Mouse (Mus musculus): ENCODE measurements at regions not wholly inside any gene's neighbourhood (a gene's known extent, or its start where the extent isn't known, plus 50 kb on each side); places are given as distances from the start of the nearest gene placed in this dataset.

DNA sequence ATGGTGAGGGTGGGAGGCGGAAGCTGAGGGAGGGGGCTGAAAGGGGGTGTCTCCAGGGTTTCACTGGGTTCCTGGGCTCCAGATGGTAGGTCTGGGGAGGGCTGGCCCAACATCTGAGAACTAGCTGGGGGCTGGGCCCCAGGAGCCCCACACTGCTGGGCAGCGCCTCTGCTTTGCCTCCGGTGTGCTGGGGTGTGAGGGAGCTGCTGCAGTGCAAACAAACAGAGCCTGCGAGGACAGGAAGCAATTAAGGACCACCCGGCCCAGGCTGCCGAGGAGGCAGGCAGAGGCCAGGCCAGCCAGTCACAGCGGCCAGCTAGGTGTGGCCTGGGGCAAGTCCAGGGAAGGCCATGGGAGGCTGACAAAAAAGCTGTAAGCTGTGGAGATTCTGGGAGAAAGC, 82.3 kb downstream of the Efnb1 start:
- WGBS, result 40% methylated on average over 7 of the region's 7 CpGs

GRCm38 (mm10) chrX:99216633-99217459, 80.9 kb downstream of the Efnb1 start:
- Histone ChIP-seq H3K9me3 (ENCODE audit: control insufficient read depth, low read length) (no peaks in the 10 kb centered on the region), H3K4me2 (ENCODE audit: low read depth, low read length) (peak overlapping the region; percentile 65), H3K27me3 (ENCODE audit: control insufficient read depth, insufficient read depth, low read depth, low read length) (peaks cover 2% of the 10 kb centered on the region; the same call in 1 of the 2 replicates), H3K36me3 (ENCODE audit: control insufficient read depth, insufficient read depth, low read length) (no peaks in the 10 kb centered on the region), H3K4me1 (replicated peaks; ENCODE audit: control insufficient read depth, insufficient read depth, low read length) (peaks cover 22% of the 10 kb centered on the region), H3K27ac (ENCODE audit: low read length) (peak overlapping the region; percentile 75), H3K9ac (ENCODE audit: low read length) (peak overlapping the region; percentile 75), H3K4me3 (ENCODE audit: low read length) (peak overlapping the region; percentile 44)
- WGBS, result 13% methylated on average over 42 of the region's 60 CpGs
- peak; percentile 81 for ATAC-seq (ENCODE audit: low read depth)

More for the DNA sequence above, 82.3 kb downstream of the Efnb1 start:
- Histone ChIP-seq H3K9me3 (ENCODE audit: control insufficient read depth, low read length) (no peaks in the 10 kb centered on the region), H3K27ac (ENCODE audit: low read length) (no peak overlapping the region), H3K4me3 (ENCODE audit: low read length) (no peak overlapping the region), H3K9ac (ENCODE audit: low read length) (no peak overlapping the region), H3K27me3 (ENCODE audit: control insufficient read depth, insufficient read depth, low read depth, low read length) (peaks cover 2% of the 10 kb centered on the region; the same call in 1 of the 2 replicates), H3K36me3 (ENCODE audit: control insufficient read depth, insufficient read depth, low read length) (no peaks in the 10 kb centered on the region), H3K4me1 (replicated peaks; ENCODE audit: control insufficient read depth, insufficient read depth, low read length) (peaks cover 22% of the 10 kb centered on the region), H3K4me2 (ENCODE audit: low read depth, low read length) (no peak overlapping the region)
- 0 out of 2 replicates have a peak, but pooled peaks have one; percentile 5 for ATAC-seq (ENCODE audit: low read depth)

- WGBS, result 58% methylated on average over 5 of the region's 5 CpGs
- peak overlapping the region; percentile 65 for H3K4me2 ChIP-seq (ENCODE audit: low read depth, low read length)
- peaks cover 22% of the 10 kb centered on the region for H3K4me1 ChIP-seq (replicated peaks; ENCODE audit: control insufficient read depth, insufficient read depth, low read length)
- H3K27me3 ChIP-seq (ENCODE audit: control insufficient read depth, insufficient read depth, low read depth, low read length), result peaks cover 2% of the 10 kb centered on the region; the same call in 1 of the 2 replicates
- H3K36me3 ChIP-seq (ENCODE audit: control insufficient read depth, insufficient read depth, low read length), result no peaks in the 10 kb centered on the region
- no peak overlapping the region for H3K4me3 ChIP-seq (ENCODE audit: low read length)
- no peaks in the 10 kb centered on the region for H3K9me3 ChIP-seq (ENCODE audit: control insufficient read depth, low read length)
- H3K27ac ChIP-seq (ENCODE audit: low read length), result peak overlapping the region; percentile 75
- H3K9ac ChIP-seq (ENCODE audit: low read length), result no peak overlapping the region; the same call in 1 of the 2 replicates
- ATAC-seq (ENCODE audit: low read depth), result 0 out of 2 replicates have a peak, but pooled peaks have one; percentile 11
Measured at GRCm38 (mm10) chrX:99215931-99216330, 80.0 kb downstream of the Efnb1 start.

GRCm38 (mm10) chrX:99215111-99215510, 79.2 kb downstream of the Efnb1 start:
- Histone ChIP-seq H3K27me3 (ENCODE audit: control insufficient read depth, insufficient read depth, low read depth, low read length) (peaks cover 2% of the 10 kb centered on the region; the same call in 1 of the 2 replicates), H3K36me3 (ENCODE audit: control insufficient read depth, insufficient read depth, low read length) (no peaks in the 10 kb centered on the region), H3K27ac (ENCODE audit: low read length) (peak overlapping the region; percentile 57), H3K9ac (ENCODE audit: low read length) (no peak overlapping the region), H3K4me3 (ENCODE audit: low read length) (no peak overlapping the region), H3K4me2 (ENCODE audit: low read depth, low read length) (no peak overlapping the region), H3K9me3 (ENCODE audit: control insufficient read depth, low read length) (no peaks in the 10 kb centered on the region), H3K4me1 (replicated peaks; ENCODE audit: control insufficient read depth, insufficient read depth, low read length) (peaks cover 22% of the 10 kb centered on the region)
- WGBS, result 41% methylated on average over 7 of the region's 7 CpGs
- ATAC-seq (ENCODE audit: low read depth), result peak; percentile 77

GRCm38 (mm10) chrX:99213565-99214153, 77.7 kb downstream of the Efnb1 start:
- Histone ChIP-seq H3K27ac (ENCODE audit: low read length) (0 out of 2 replicates have a peak overlapping the region, but pooled peaks have one; percentile 27), H3K4me3 (ENCODE audit: low read length) (no peak overlapping the region), H3K27me3 (ENCODE audit: control insufficient read depth, insufficient read depth, low read depth, low read length) (peaks cover 5% of the 10 kb centered on the region; the same call in 1 of the 2 replicates), H3K9me3 (ENCODE audit: control insufficient read depth, low read length) (no peaks in the 10 kb centered on the region), H3K4me1 (replicated peaks; ENCODE audit: control insufficient read depth, insufficient read depth, low read length) (peaks cover 22% of the 10 kb centered on the region), H3K9ac (ENCODE audit: low read length) (no peak overlapping the region), H3K4me2 (ENCODE audit: low read depth, low read length) (no peak overlapping the region), H3K36me3 (ENCODE audit: control insufficient read depth, insufficient read depth, low read length) (no peaks in the 10 kb centered on the region)
- WGBS, result 42% methylated on average over 6 of the region's 6 CpGs
- ATAC-seq (ENCODE audit: low read depth), result no peak

GRCm38 (mm10) chrX:99204077-99204476, 68.1 kb downstream of the Efnb1 start:
- H3K4me3 ChIP-seq (ENCODE audit: low read length), result no peak overlapping the region
- no peak overlapping the region for H3K4me2 ChIP-seq (ENCODE audit: low read depth, low read length)
- H3K4me1 ChIP-seq (replicated peaks; ENCODE audit: control insufficient read depth, insufficient read depth, low read length), result peaks cover 9% of the 10 kb centered on the region; the same call in 1 of the 2 replicates
- no peaks in the 10 kb centered on the region; the same call in 1 of the 2 replicates for H3K27me3 ChIP-seq (ENCODE audit: control insufficient read depth, insufficient read depth, low read depth, low read length)
- no peak for ATAC-seq (ENCODE audit: low read depth)
- H3K9me3 ChIP-seq (ENCODE audit: control insufficient read depth, low read length), result no peaks in the 10 kb centered on the region
- H3K36me3 ChIP-seq (ENCODE audit: control insufficient read depth, insufficient read depth, low read length), result no peaks in the 10 kb centered on the region
- no peak overlapping the region for H3K27ac ChIP-seq (ENCODE audit: low read length)
- no peak overlapping the region for H3K9ac ChIP-seq (ENCODE audit: low read length)
- WGBS, result 72% methylated on average over 6 of the region's 6 CpGs

DNA sequence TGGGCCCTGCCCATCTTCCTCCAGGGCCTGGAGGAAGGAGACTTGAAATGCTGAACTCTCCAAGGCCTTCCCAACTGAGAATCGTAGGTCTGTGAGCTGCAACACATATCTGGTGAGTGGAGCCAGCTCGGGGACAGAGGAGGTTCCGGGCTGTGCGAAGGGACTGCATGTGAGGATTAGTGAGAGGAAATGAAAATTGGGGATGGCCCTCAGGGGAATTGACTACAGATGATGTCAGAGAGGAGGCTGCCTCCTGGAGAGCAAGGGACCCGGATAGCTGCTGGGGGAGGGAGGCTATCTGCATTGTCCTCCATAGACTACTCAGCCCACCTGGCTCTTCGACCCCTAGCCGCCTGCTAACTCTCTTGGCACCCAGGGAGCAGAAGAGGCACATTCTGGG, 65.2 kb downstream of the Efnb1 start:
- WGBS, result 67% methylated on average over 7 of the region's 7 CpGs
- Histone ChIP-seq H3K4me1 (replicated peaks; ENCODE audit: control insufficient read depth, insufficient read depth, low read length) (peaks cover 22% of the 10 kb centered on the region), H3K9ac (ENCODE audit: low read length) (no peak overlapping the region), H3K27me3 (ENCODE audit: control insufficient read depth, insufficient read depth, low read depth, low read length) (no peaks in the 10 kb centered on the region), H3K9me3 (ENCODE audit: control insufficient read depth, low read length) (no peaks in the 10 kb centered on the region), H3K36me3 (ENCODE audit: control insufficient read depth, insufficient read depth, low read length) (no peaks in the 10 kb centered on the region), H3K4me2 (ENCODE audit: low read depth, low read length) (no peak overlapping the region), H3K27ac (ENCODE audit: low read length) (no peak overlapping the region), H3K4me3 (ENCODE audit: low read length) (no peak overlapping the region)
- no peak for ATAC-seq (ENCODE audit: low read depth)

- Histone ChIP-seq H3K9ac (ENCODE audit: low read length) (peak overlapping the region; percentile 62), H3K4me3 (ENCODE audit: low read length) (no peak overlapping the region), H3K4me1 (replicated peaks; ENCODE audit: control insufficient read depth, insufficient read depth, low read length) (peaks cover 22% of the 10 kb centered on the region)
Measured at GRCm38 (mm10) chrX:99199669-99200068, 63.7 kb downstream of the Efnb1 start.

GRCm38 (mm10) chrX:99198961-99199631, 63.2 kb downstream of the Efnb1 start:
- Histone ChIP-seq H3K9ac (ENCODE audit: low read length) (peak overlapping the region; percentile 62), H3K4me2 (ENCODE audit: low read depth, low read length) (peak overlapping the region; percentile 54), H3K4me3 (ENCODE audit: low read length) (peak overlapping the region; percentile 29), H3K27ac (ENCODE audit: low read length) (peak overlapping the region; percentile 91), H3K4me1 (replicated peaks; ENCODE audit: control insufficient read depth, insufficient read depth, low read length) (peaks cover 22% of the 10 kb centered on the region), H3K36me3 (ENCODE audit: control insufficient read depth, insufficient read depth, low read length) (no peaks in the 10 kb centered on the region), H3K27me3 (ENCODE audit: control insufficient read depth, insufficient read depth, low read depth, low read length) (no peaks in the 10 kb centered on the region), H3K9me3 (ENCODE audit: control insufficient read depth, low read length) (no peaks in the 10 kb centered on the region)
- peak; percentile 91 for ATAC-seq (ENCODE audit: low read depth)
- 25% methylated on average over 28 of the region's 29 CpGs for WGBS

More at GRCm38 (mm10) chrX:99199669-99200068, 63.7 kb downstream of the Efnb1 start:
- H3K36me3 ChIP-seq (ENCODE audit: control insufficient read depth, insufficient read depth, low read length), result no peaks in the 10 kb centered on the region
- WGBS, result 58% methylated on average over 5 of the region's 5 CpGs
- no peaks in the 10 kb centered on the region for H3K9me3 ChIP-seq (ENCODE audit: control insufficient read depth, low read length)
- peak; percentile 23 for ATAC-seq (ENCODE audit: low read depth)
- no peaks in the 10 kb centered on the region for H3K27me3 ChIP-seq (ENCODE audit: control insufficient read depth, insufficient read depth, low read depth, low read length)
- no peak overlapping the region for H3K4me2 ChIP-seq (ENCODE audit: low read depth, low read length)
- peak overlapping the region; percentile 91 for H3K27ac ChIP-seq (ENCODE audit: low read length)
